In the genomic region with DNA sequence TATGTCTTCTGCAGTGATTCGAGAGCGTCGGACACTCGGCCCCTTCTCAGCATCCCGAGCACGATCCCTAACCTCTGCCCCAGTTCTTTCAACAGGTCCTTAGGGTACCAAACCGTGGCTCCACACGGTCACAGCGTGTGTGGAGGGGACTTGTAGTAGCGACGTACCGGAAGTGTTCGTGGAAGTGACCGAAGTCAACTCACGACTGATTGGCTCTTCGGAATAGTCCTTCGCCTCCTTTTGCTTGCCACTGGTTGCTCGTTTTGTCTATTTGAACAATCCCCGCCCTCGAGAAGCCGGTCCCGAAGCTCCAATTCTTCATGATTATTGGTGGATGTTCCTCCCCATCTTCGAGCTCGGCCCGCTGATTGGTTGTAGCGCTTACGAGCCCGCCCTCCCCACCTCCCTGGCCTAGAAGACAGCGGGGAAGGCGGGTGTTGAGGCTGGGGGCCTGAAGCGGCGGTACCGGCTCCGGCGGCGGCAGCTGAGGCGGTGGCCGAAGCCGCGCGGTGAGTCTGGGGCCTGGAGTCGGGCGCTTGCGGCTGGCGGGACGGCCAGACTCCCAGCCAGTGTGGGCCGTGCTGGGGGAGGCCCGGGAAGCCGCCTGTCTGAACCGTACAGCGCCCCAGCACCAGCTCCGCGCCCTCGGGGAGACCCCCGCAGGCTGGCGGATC, we compare ENCODE assay signal across 8 mouse cellular contexts. TPM values are rescaled to one million over a fixed set of nuclear protein-coding genes. Genes with fewer than 3 reads are reported as not detected.
A peak's percentile ranks its signal among the peaks of the same experiment; 100 is the strongest.
DNase-seq lines count a peak whose midpoint lies in the region; ATAC-seq lines count a peak whose summit lies in the region.

Gene Mtor, plus strand, starts transcription at position 433 of the 674 bp plus-strand sequence.

- under 1% methylated on average over 56 of the region's 56 CpGs for WGBS in forebrain, embryonic 14.5 days
- WGBS in neural tube, embryonic 15.5 days = under 1% methylated on average over 56 of the region's 56 CpGs

- intact Hi-C loops in heart, postnatal 14 days (cut with DNase I) = no loop called here

- DNase-seq in ES-CJ7 (ENCODE audit: low read depth, low spot score) = peak; percentile 100
- DNase-seq in cerebellum, adult 11 months = peak; percentile 94
- DNase-seq in forebrain, embryonic 14.5 days (ENCODE audit: low spot score) = peak; percentile 99
- DNase-seq in heart, postnatal 14 days = peak; percentile 91 to 93
- DNase-seq in layer of hippocampus, adult 11-12 months (ENCODE audit: low spot score) = peak; percentile 97
- peak; percentile 97 to 98 for DNase-seq in lung, adult 18-20 months
- peak; percentile 98 for DNase-seq in testis, postnatal 14 days (ENCODE audit: low spot score)

- peak within 1 kb of the TSS; percentile 80 for H3K27ac ChIP-seq in forebrain, embryonic 14.5 days (ENCODE audit: low read depth, low read length)
- peak within 1 kb of the TSS; percentile 86 for H3K27ac ChIP-seq in neural tube, embryonic 15.5 days (replicated peaks)

- H3K9me3 ChIP-seq in forebrain, embryonic 14.5 days (replicated peaks; ENCODE audit: control insufficient read depth, low read length) = no peaks in the 10 kb centered on the region
- no peaks in the 10 kb centered on the region for H3K9me3 ChIP-seq in neural tube, embryonic 15.5 days (replicated peaks)

- peak; percentile 97 for ATAC-seq in forebrain, embryonic 14.5 days
- peak; percentile 97 for ATAC-seq in neural tube, embryonic 15.5 days (ENCODE audit: low FRiP score)

- H3K4me3 ChIP-seq in forebrain, embryonic 14.5 days (ENCODE audit: low read depth, low read length) = peak within 1 kb of the TSS; percentile 97
- H3K4me3 ChIP-seq in neural tube, embryonic 15.5 days (replicated peaks) = peak within 1 kb of the TSS; percentile 85

- peak within 1 kb of the TSS; percentile 89 for H3K9ac ChIP-seq in forebrain, embryonic 14.5 days (ENCODE audit: low read length)
- H3K9ac ChIP-seq in neural tube, embryonic 15.5 days (replicated peaks) = peak within 1 kb of the TSS; percentile 82

- no peaks in the 10 kb centered on the region for H3K27me3 ChIP-seq in forebrain, embryonic 14.5 days (replicated peaks; ENCODE audit: control insufficient read depth, insufficient read depth, low read length)
- H3K27me3 ChIP-seq in neural tube, embryonic 15.5 days (replicated peaks) = no peaks in the 10 kb centered on the region

- peaks cover 13% of the 10 kb centered on the region for H3K36me3 ChIP-seq in forebrain, embryonic 14.5 days (ENCODE audit: control insufficient read depth, insufficient read depth, low read length)
- peaks cover 17% of the 10 kb centered on the region for H3K36me3 ChIP-seq in neural tube, embryonic 15.5 days

- peak within 1 kb of the TSS; percentile 90 for H3K4me2 ChIP-seq in forebrain, embryonic 14.5 days (ENCODE audit: low read length)
- H3K4me2 ChIP-seq in neural tube, embryonic 15.5 days = peak within 1 kb of the TSS; percentile 78

- peaks cover 16% of the 10 kb centered on the region for H3K4me1 ChIP-seq in forebrain, embryonic 14.5 days (ENCODE audit: control insufficient read depth, insufficient read depth, low read length)
- peaks cover 50% of the 10 kb centered on the region for H3K4me1 ChIP-seq in neural tube, embryonic 15.5 days

RNA-seq across cellular contexts. Expression of gene Mtor, which starts in this region (rescaled TPM):
- polyA plus RNA-seq in forebrain, embryonic 14.5 days (2014; fragmentation: Nextera tagmentation; extraction: Ambion mirVana) = 22.2 and 24.4 TPM in 2 replicates
- total RNA-seq in heart, postnatal 14 days (2021) = 10 to 100 TPM; 46.6 to 51.9 TPM
- 17.7 and 21.4 TPM in 2 replicates for polyA plus RNA-seq in neural tube, embryonic 15.5 days (2015; fragmentation: Nextera tagmentation; extraction: Ambion mirVana)

Comparison
In these comparisons a context has a peak if more than half of its experiments do, and no peak if none do; other contexts are left out.
1. Peak in every context shown above with its lines: DNase-seq, ATAC-seq, H3K4me3 ChIP-seq and H3K27ac ChIP-seq.